Mouse (Mus musculus): ENCODE data around the gene P2rx5. TPM values are rescaled to one million over a fixed set of nuclear protein-coding genes. Genes with fewer than 3 reads are reported as not detected.

The P2rx5 gene
- total RNA-seq, 2 experiments from 2014 or later: not detected

- no peak for ATAC-seq (replicated peaks; ENCODE audit: low FRiP score, poor library complexity, severe bottlenecking)
Observed at GRCm38 (mm10) chr11:73213956-73214355, 53.7 kb downstream of the P2rx5 start.

DNA sequence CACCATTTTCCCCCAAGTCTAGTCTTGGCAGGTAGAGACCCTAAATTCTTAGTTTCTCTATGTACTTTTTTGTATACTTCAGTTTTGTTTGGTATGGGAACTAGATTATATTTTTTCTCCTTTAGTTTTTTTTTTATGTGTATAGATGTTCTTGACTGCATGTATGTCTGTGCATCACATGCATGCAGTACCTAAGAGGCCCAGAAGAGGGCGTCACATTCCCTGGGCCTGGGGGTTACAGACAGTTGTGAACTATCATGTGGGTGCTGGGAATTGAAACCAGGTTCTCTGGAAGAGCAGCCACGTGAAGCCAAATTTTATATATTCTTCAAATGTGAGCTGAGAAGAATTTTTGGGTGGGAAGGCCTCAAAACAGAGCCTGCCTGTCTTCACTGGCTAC is 59.5 kb downstream of the P2rx5 start:
- no peak for ATAC-seq (replicated peaks; ENCODE audit: low FRiP score, poor library complexity, severe bottlenecking)

- ATAC-seq (replicated peaks; ENCODE audit: low FRiP score, poor library complexity, severe bottlenecking): no peak
Observed at GRCm38 (mm10) chr11:73220651-73221050, 60.4 kb downstream of the P2rx5 start.

Other genes with a start within 250 kb of the P2rx5 start
- 19.8 and 20.5 TPM in 2 replicates for gene Atp2a3, start 199.3 kb upstream of the P2rx5 start, total RNA-seq (2015; ENCODE audit: low replicate concordance)
- 11.1 and 15.1 TPM in 2 replicates for gene Atp2a3, start 199.3 kb upstream of the P2rx5 start, total RNA-seq (2017; ENCODE audit: low replicate concordance)
- gene P2rx1, start 161.3 kb upstream of the P2rx5 start, total RNA-seq (2015; ENCODE audit: low replicate concordance): 1.1 and 3.4 TPM in 2 replicates
- gene P2rx1, start 161.3 kb upstream of the P2rx5 start, total RNA-seq (2017; ENCODE audit: low replicate concordance): 0.45 and 0.51 TPM in 2 replicates
- not detected in 2 replicates for gene Camkk1, start 141.4 kb upstream of the P2rx5 start, total RNA-seq (2015; ENCODE audit: low replicate concordance)
- gene Camkk1, start 141.4 kb upstream of the P2rx5 start, total RNA-seq (2017; ENCODE audit: low replicate concordance): 0.26 and 0.76 TPM in 2 replicates
- gene Ncbp3, start 112.6 kb upstream of the P2rx5 start, total RNA-seq (2015; ENCODE audit: low replicate concordance): 10.9 and 11.9 TPM in 2 replicates
- gene Ncbp3, start 112.6 kb upstream of the P2rx5 start, total RNA-seq (2017; ENCODE audit: low replicate concordance): 17.4 and 18.9 TPM in 2 replicates
- gene Itgae, start 69.8 kb upstream of the P2rx5 start, total RNA-seq (2015; ENCODE audit: low replicate concordance): not detected in 2 replicates
- 0.08 and 1.3 TPM in 2 replicates for gene Itgae, start 69.8 kb upstream of the P2rx5 start, total RNA-seq (2017; ENCODE audit: low replicate concordance)
- gene Haspin, start 22.1 kb upstream of the P2rx5 start, total RNA-seq (2015; ENCODE audit: low replicate concordance): 44.3 and 57.4 TPM in 2 replicates
- gene Haspin, start 22.1 kb upstream of the P2rx5 start, total RNA-seq (2017; ENCODE audit: low replicate concordance): 65.1 and 71.6 TPM in 2 replicates
- 16.9 and 27.2 TPM in 2 replicates for gene Emc6, start 16.6 kb downstream of the P2rx5 start, total RNA-seq (2015; ENCODE audit: low replicate concordance)
- gene Emc6, start 16.6 kb downstream of the P2rx5 start, total RNA-seq (2017; ENCODE audit: low replicate concordance): 8.0 and 31.8 TPM in 2 replicates
- gene Tax1bp3, start 16.7 kb downstream of the P2rx5 start, total RNA-seq (2015; ENCODE audit: low replicate concordance): 2.1 and 9.4 TPM in 2 replicates
- gene Tax1bp3, start 16.7 kb downstream of the P2rx5 start, total RNA-seq (2017; ENCODE audit: low replicate concordance): 3.3 and 6.9 TPM in 2 replicates
- gene Ctns, start 38.6 kb downstream of the P2rx5 start, total RNA-seq (2015; ENCODE audit: low replicate concordance): 5.9 and 11.9 TPM in 2 replicates
- gene Ctns, start 38.6 kb downstream of the P2rx5 start, total RNA-seq (2017; ENCODE audit: low replicate concordance): 7.7 and 15.1 TPM in 2 replicates
- gene Shpk, start 39.0 kb downstream of the P2rx5 start, total RNA-seq (2015; ENCODE audit: low replicate concordance): 2.9 TPM in 1 of 2 replicates, not detected in the other
- 0.39 TPM in 1 of 2 replicates, not detected in the other for gene Shpk, start 39.0 kb downstream of the P2rx5 start, total RNA-seq (2017; ENCODE audit: low replicate concordance)
- gene Trpv1, start 73.9 kb downstream of the P2rx5 start, total RNA-seq (2015; ENCODE audit: low replicate concordance): not detected in 2 replicates
- gene Trpv1, start 73.9 kb downstream of the P2rx5 start, total RNA-seq (2017; ENCODE audit: low replicate concordance): not detected in 2 replicates
- not detected in 2 replicates for gene Trpv3, start 107.0 kb downstream of the P2rx5 start, total RNA-seq (2015; ENCODE audit: low replicate concordance)
- gene Trpv3, start 107.0 kb downstream of the P2rx5 start, total RNA-seq (2017; ENCODE audit: low replicate concordance): not detected in 2 replicates
- not detected in 2 replicates for gene Aspa, start 169.2 kb downstream of the P2rx5 start, total RNA-seq (2015; ENCODE audit: low replicate concordance)
- gene Aspa, start 169.2 kb downstream of the P2rx5 start, total RNA-seq (2017; ENCODE audit: low replicate concordance): not detected in 2 replicates
- not detected in 2 replicates for gene Gm49340, start 169.3 kb downstream of the P2rx5 start, total RNA-seq (2015; ENCODE audit: low replicate concordance)
- not detected in 2 replicates for gene Gm49340, start 169.3 kb downstream of the P2rx5 start, total RNA-seq (2017; ENCODE audit: low replicate concordance)
- not detected in 2 replicates for gene Spata22, start 169.3 kb downstream of the P2rx5 start, total RNA-seq (2015; ENCODE audit: low replicate concordance)
- gene Spata22, start 169.3 kb downstream of the P2rx5 start, total RNA-seq (2017; ENCODE audit: low replicate concordance): not detected in 2 replicates
- gene Olfr20, start 190.4 kb downstream of the P2rx5 start, total RNA-seq (2015; ENCODE audit: low replicate concordance): not detected in 2 replicates
- gene Olfr20, start 190.4 kb downstream of the P2rx5 start, total RNA-seq (2017; ENCODE audit: low replicate concordance): not detected in 2 replicates
- not detected in 2 replicates for gene Olfr376, start 210.8 kb downstream of the P2rx5 start, total RNA-seq (2015; ENCODE audit: low replicate concordance)
- not detected in 2 replicates for gene Olfr376, start 210.8 kb downstream of the P2rx5 start, total RNA-seq (2017; ENCODE audit: low replicate concordance)
- not detected in 2 replicates for gene Olfr1, start 239.2 kb downstream of the P2rx5 start, total RNA-seq (2015; ENCODE audit: low replicate concordance)
- not detected in 2 replicates for gene Olfr1, start 239.2 kb downstream of the P2rx5 start, total RNA-seq (2017; ENCODE audit: low replicate concordance)

Data from erythroid progenitor cell, adult 5-6 weeks (primary cell).